Mouse (Mus musculus): ENCODE measurements at regions not wholly inside any gene's neighbourhood (a gene's known extent, or its start where the extent isn't known, plus 50 kb on each side); places are given as distances from the start of the nearest gene placed in this dataset.

DNA sequence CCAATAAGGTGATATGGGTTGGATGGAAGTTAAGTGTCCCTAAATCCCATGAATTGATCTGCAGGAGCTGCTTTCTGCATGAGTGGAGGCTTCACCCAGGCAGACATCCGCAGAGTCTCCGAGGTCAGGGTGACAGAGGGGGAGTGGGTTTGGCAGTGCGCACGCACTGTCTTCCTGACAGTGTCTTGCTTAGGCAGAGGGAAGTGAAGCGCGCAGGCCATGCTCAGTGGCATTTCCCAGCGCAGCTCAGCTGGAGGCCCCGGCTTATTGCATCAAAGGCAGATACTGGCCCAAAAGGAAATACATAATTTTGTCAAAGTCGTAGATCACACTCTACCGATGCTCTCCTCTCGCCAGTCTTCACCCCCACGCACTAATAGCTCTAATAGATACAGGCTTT is 252.7 kb upstream of the Dnajc24 start:
- no peak for DNase-seq

GRCm38 (mm10) chr2:106234358-106234757 is 231.0 kb upstream of the Dnajc24 start:
- no peak for DNase-seq

GRCm38 (mm10) chr2:106231136-106231535 is 227.8 kb upstream of the Dnajc24 start:
- DNase-seq, result no peak

DNA sequence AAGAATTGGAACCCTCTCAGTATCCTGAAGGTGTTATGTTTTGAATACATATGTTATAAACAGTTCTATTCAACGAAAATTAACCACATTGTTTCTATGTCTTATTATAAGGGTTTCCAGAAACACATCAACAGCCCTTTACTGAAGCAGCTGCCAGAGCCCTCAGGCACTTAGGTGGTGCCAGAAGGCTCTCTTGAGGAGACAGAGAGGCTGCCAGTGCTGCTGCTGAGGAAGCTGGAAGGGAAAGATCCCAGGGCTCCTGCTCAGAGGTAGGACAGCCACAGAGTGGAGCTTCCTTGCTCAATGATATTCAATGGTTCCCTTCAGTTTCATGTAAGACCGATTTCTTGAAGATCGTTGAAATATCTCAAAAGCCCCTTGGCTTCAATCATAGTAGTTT is 226.7 kb upstream of the Dnajc24 start:
- no peak for DNase-seq

GRCm38 (mm10) chr2:106228249-106228648 is 224.9 kb upstream of the Dnajc24 start:
- no peak for DNase-seq

DNA sequence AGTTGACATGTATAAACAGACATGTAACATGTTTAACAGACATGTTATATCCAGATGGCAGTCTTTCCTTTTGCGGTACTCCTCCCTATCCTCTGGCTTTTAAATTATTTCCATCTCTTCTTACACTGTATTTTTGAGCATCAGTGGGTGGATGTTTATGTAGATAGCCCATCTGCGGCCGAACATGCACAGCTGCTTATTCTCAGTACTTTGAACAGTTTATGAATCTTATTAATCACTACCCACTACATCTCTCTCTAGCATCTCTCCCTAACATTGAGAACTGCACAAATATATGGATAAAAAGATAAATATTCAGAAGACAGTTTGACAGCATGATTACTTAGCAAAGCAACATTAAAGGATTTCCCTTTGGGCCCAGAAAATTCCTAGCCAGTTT is 212.8 kb upstream of the Dnajc24 start:
- DNase-seq, result no peak

- no peak for DNase-seq
Measured at GRCm38 (mm10) chr2:106213740-106214139, 210.4 kb upstream of the Dnajc24 start.

DNA sequence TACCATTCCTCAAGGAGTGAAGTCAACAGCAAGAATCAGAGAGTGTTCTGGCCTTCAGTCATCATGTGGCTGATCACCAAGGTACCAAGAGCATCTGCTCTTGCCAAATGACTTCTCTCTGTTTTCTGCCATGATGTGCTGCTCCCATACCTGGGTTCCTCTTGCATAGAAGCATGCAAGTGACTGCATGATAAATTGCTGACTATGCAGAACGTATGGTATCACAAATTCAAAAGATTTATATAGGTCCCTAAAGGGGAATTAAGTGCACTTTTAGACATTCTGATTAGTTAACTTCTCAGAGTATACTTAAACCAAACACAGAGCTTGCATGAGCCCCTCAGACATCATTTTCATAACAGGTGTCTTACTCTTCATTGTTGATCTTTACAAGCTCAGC is 207.4 kb upstream of the Dnajc24 start:
- DNase-seq, result no peak

DNA sequence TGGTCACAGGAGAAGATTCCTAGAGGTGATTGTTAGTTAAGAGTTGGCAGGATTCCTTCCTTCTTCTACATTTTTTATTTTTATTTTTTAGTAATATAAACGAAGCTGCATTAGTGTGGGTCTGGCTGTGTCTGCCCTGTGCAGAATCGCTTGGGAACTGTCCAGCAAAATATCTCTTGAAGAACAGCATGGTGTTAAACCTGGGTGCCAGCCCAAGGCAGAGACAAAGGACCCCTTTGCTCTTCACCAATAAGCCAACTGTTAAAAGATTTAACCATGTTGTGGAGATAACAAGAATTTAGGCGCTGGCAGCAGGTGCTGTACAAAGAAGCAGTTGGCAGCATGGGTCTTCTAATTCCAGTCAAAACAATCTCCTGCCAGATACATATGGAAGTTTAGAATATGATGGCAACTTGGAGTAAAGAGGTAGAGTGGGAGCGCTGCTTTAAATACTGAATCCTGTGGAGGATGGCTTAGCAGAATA is 205.5 kb upstream of the Dnajc24 start:
- DNase-seq, result no peak

- DNase-seq, result no peak
Measured at GRCm38 (mm10) chr2:106200130-106200529, 196.8 kb upstream of the Dnajc24 start.

- no peak for DNase-seq
Measured at GRCm38 (mm10) chr2:106195170-106195569, 191.8 kb upstream of the Dnajc24 start.

DNA sequence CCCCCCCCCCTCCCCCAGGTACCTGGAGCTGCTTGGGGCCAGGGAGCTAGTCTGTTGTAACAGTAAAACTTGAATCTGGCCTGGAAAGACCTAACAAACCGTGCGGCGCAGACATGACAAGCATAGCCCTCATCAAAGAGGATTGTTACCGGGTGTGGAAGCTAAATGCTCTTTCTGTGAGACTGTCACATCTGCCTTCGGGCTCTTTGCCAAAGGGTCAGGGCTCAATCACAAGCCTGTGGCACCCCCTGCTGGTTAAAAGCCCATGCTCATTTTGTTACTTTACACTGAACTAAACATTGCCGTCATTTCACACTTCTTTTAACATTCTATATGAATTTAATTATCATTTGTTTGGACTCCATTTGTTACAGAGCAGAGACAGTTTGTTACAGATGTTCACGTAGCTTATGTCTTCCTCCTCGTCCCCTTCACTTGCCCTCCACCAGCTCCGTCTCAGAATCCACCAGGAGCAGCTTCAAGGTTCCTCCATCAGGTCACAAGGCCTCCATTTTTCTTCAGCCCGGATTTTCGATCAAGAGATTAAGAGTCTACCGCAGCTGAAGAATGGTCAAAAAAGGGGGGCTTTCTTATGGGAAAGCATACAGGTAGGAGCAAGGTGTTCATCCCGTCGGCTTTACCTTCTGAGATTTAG is 191.1 kb upstream of the Dnajc24 start:
- DNase-seq, result peak; percentile 70

GRCm38 (mm10) chr2:106193889-106194347 is 190.6 kb upstream of the Dnajc24 start:
- DNase-seq, result no peak

DNA sequence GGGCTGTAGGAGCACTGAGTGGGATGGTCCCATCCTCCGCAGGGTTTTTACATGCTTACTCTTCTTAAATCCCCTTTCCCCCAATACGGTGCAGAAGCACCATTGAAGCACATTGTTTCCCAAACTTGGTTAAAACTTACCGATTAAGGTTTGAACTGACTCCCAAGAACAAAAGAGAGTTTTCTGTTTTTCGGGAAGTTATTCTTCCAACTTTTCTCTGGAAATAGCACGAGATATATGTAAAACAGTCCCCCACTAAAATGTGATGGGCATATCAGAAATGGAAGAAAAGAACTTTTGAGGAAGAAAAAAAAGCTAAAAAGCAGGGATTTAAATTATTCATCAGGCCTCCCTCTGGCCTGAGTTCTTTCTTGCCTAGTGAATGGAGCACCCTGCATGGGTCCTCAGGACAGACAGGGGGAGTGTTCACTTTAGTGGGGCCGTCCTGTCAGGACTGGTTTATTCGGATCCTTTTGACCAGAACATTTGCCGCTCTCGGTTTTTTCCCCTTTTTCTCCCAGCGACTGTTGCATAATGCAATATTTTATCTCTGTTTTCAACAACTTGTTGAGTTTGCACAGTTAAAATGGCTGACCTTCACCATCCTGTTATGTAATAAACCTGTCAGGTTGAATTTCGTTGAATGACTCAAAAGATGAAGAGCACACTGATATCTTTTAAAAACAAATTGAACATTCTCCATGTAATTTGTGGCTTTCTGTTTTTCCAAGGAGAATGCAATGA is 187.4 kb upstream of the Dnajc24 start:
- DNase-seq, result no peak

DNA sequence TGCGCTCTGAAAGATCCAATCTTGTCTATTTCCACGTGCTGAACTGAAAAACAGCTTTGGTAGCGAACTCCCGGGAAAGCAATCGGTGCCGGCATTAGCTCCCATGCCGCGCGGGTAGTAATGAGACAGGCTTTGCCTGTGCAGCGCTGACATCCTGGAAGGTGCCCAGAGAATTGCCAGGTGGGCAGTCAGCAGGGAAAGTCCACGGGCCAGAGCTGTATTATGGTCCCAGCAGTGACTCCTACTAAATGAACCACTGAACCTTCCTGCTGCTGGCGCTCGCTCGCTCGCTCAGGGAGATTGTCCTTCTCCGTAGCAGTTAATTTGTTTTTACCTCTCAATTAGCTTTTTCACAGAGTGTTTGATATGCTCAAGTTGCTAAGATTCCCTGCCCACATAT is 180.3 kb upstream of the Dnajc24 start:
- DNase-seq, result no peak

- DNase-seq, result no peak
Measured at GRCm38 (mm10) chr2:106182051-106182450, 178.7 kb upstream of the Dnajc24 start.

DNA sequence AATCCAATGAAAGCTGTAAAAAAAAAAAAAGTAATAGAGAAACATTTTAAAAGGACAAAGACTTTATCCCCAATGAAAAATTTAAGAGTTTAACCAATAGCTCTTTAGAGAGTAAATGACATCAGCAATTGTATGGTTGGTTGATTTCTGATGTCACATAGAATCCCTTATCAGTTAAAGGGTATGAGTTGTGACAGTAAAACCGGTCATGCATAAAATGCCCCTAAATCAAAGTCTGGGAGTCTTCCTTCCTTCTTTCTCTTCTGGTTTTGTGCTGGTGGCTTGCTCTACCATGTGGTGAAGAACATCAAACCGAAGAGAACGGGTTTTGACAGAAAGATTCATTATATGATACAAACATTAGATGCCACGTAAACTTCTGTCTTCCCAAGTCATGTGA is 159.3 kb upstream of the Dnajc24 start:
- no peak for DNase-seq

DNA sequence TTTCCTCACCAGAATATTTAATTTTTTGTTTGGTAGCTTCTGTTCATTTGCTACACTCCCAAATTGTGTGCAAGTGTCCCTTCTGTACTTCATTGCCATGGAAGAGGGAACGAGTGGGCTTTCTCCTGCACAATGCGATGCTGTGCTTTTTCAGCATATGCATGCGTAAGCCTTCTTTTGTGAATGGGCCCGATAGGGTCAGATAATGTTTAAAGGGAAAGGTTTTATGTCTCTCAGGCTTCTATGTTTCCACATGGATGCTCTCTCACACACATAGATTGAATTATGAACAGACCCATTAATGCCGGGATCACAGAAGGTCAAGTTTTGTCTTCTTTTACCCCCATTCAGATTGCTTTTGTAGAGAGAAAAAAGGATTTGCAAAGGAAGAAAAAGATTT is 158.5 kb upstream of the Dnajc24 start:
- DNase-seq, result no peak

GRCm38 (mm10) chr2:106149701-106150100 is 146.4 kb upstream of the Dnajc24 start:
- DNase-seq, result no peak

DNA sequence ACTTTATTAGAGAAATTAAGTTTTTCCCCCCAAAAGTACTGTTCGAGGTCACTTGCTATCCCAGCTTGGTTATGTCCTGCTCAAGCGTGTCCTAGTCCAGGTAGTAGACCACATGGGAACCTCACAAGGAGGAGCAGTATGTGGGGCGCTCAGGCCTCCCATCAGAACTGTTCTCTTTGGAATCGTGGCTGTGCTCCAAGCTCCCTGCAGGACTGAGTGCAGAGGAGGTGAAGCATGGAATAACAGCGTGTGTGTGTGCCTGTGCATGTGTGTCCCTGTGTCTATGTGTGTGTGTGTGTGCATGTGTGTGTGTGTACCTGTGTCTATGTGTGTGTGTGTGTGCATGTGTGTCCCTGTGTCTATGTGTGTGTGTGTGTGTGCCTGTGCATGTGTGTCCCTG is 137.6 kb upstream of the Dnajc24 start:
- DNase-seq, result no peak

GRCm38 (mm10) chr2:106101002-106101401 is 97.7 kb upstream of the Dnajc24 start:
- DNase-seq, result no peak

- DNase-seq, result no peak
Measured at GRCm38 (mm10) chr2:106086121-106086520, 82.8 kb upstream of the Dnajc24 start.

- no peak for DNase-seq
Measured at GRCm38 (mm10) chr2:106083801-106084800, 80.8 kb upstream of the Dnajc24 start.
